Mouse (Mus musculus) hindbrain, embryonic 11.5 days (tissue): ENCODE measurements at regions not wholly inside any gene's neighbourhood (a gene's known extent, or its start where the extent isn't known, plus 50 kb on each side); places are given as distances from the start of the nearest gene placed in this dataset.

ENCODE experiments used
- ATAC-seq: fragments of 200-750 bp; cut with Nextera tagmentation; 2 replicates; pipeline ENCODE4 v1.8.0; 2017; ENCODE audit warnings: mild to moderate bottlenecking, moderate TSS enrichment, moderate library complexity; ENCODE audit not compliant: low FRiP score
- DNase-seq: peaks from one replicate; pipeline ENCODE4 v3.0.0-alpha.2; 2015; ENCODE audit warnings: low spot score
- H3K27ac ChIP-seq: fragments of 300-500 bp; sonication (generic); 2 replicates; pipeline ENCODE4 v1.5.1; 2014; ENCODE audit warnings: mild to moderate bottlenecking, low read depth, low read length
- H3K27me3 ChIP-seq: fragments of 300-500 bp; sonication (generic); 2 replicates; pipeline ENCODE4 v1.6.1; 2014; ENCODE audit warnings: mild to moderate bottlenecking, low read length, moderate library complexity, mixed read lengths; ENCODE audit not compliant: control insufficient read depth, insufficient read depth
- H3K36me3 ChIP-seq: fragments of 300-500 bp; sonication (generic); 2 replicates; pipeline ENCODE4 v1.6.1; 2014; ENCODE audit warnings: mild to moderate bottlenecking, low read length, moderate library complexity, mixed read lengths; ENCODE audit not compliant: control insufficient read depth, insufficient read depth
- H3K4me1 ChIP-seq: fragments of 300-500 bp; sonication (generic); replicated peaks from 2 replicates; pipeline ENCODE4 v1.6.1; 2014; ENCODE audit warnings: low read length, mixed read lengths; ENCODE audit not compliant: control insufficient read depth, insufficient read depth
- H3K4me2 ChIP-seq: fragments of 300-500 bp; sonication (generic); replicated peaks from 2 replicates; pipeline ENCODE4 v1.6.1; 2014; ENCODE audit warnings: mild to moderate bottlenecking, low read depth, low read length
- H3K4me3 ChIP-seq: fragments of 300-500 bp; sonication (generic); 2 replicates; pipeline ENCODE4 v1.5.1; 2014; ENCODE audit warnings: low read depth, low read length
- H3K9ac ChIP-seq: fragments of 300-500 bp; sonication (generic); 2 replicates; pipeline ENCODE4 v1.6.1; 2014; ENCODE audit warnings: low read depth, low read length
- H3K9me3 ChIP-seq: fragments of 300-500 bp; sonication (generic); 2 replicates; pipeline ENCODE4 v1.6.1; 2016; ENCODE audit warnings: low read length; ENCODE audit not compliant: control insufficient read depth
- WGBS: fragments of 180-500 bp; shearing (Covaris S2); extraction: QIAGEN DNeasy Blood & Tissue Kit; methylation state at CpG from one replicate; pipeline ENCODE4 v1.1.7; 2014; 5-methylcytosine and 5-hydroxymethylcytosine counted together

DNA sequence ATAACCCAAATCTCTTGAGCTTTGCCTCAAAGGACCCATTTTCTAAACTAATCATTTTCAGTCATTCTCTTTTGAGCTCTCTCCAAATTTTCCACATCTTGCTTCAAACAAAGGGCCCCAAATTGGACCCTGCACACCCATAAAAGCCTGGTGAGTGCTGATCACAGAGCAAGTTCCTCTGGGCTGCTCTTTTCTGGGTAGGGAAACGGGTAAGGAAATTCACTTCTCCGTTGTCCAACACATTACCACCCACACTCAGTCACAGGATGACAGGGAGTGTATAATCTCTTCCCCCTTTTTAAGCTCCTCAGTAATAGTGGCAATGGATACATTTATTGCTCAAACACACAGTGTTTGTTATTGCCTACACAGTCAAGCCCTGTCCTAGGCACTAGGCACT lies 580.3 kb downstream of the Rwdd3 start:
- Histone ChIP-seq H3K4me1 (no peaks in the 10 kb centered on the region), H3K27me3 (no peaks in the 10 kb centered on the region), H3K36me3 (no peaks in the 10 kb centered on the region), H3K27ac (no peak overlapping the region), H3K9ac (no peak overlapping the region), H3K4me3 (no peak overlapping the region), H3K9me3 (no peaks in the 10 kb centered on the region), H3K4me2 (no peak overlapping the region)
- no peak for ATAC-seq
- WGBS = 66% methylated on average over 2 of the region's 2 CpGs
- no peak for DNase-seq

DNA sequence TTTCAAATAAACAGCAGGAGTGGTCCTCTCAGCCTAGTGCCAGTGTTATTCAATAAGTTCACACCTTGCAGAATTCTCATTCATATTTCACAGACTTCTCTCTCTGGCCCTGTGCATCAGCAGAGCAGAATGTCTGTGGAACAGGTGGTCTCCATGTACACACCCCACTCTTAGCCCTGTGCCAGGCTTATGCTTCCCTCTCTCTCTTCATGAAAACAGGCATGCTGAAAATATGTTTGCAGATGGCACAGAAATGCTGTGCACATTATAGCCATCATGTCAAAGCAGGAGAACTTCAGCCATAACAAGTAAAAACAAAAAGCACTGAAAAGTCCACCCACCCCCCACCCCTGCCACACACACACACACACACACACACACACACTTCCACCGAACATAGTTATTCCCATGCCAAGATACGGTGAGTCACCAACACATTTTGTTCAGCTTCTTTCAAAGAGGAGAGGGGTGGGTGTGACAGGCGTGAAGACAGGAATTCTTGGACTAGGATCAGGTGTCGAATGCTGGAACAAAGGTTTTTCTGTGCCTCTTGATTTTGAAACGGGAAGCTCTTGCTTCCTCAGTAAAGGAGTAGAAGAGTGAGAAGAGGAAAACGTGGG lies 600.6 kb downstream of the Rwdd3 start:
- DNase-seq (no peak), ATAC-seq (no peak)
- H3K4me1 ChIP-seq = no peaks in the 10 kb centered on the region
- H3K9ac ChIP-seq = no peak overlapping the region
- no peaks in the 10 kb centered on the region for H3K36me3 ChIP-seq
- no peak overlapping the region for H3K4me3 ChIP-seq
- no peaks in the 10 kb centered on the region for H3K27me3 ChIP-seq
- H3K27ac ChIP-seq = no peak overlapping the region
- WGBS = 47% methylated on average over 6 of the region's 6 CpGs
- H3K4me2 ChIP-seq = no peak overlapping the region
- no peaks in the 10 kb centered on the region for H3K9me3 ChIP-seq

DNA sequence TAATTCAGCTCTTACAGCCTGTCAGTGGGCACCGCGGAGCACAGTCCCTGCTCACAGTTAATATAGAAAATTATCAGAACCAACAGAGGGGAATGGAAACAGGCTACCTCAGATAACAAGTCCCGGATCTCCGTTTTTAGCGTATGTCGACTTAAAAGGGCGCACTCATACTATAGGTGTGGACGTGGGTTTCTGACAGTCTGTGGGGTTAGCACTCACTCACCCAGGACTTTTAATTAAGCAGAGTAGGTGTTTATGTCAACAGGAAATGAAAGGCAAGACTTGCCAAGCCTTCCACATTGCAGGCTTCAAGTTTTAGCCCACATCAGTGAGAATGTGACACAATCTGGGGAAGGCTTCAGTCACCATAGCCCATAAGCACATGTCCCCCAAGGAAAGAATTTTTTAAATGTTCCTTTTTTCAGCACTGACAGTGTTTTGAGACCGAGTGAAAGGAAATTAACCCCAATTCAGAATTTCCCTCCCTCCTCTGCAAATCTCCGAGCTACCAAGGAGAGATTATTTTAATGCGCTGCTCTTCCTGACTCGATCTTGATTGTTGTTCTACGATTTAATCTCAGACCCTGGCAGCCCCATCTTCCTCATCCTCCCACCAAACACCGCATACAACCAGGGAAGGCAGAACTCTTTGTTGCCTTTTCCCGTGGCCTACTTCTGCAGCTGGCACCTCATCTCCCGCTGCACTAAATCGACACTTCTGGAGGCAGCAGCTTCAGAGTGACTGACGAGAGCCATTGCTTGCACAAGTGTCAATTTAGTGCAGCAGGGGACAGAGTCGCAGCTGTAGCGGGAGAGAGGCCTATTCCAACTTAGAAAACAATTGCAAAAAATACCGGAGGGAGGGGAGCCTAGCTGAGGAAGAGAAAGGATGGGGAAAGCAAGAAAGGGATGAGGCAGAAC lies 629.7 kb downstream of the Rwdd3 start:
- no peak overlapping the region for H3K4me2 ChIP-seq
- no peaks in the 10 kb centered on the region for H3K9me3 ChIP-seq
- H3K27ac ChIP-seq = no peak overlapping the region
- H3K4me3 ChIP-seq = no peak overlapping the region
- no peaks in the 10 kb centered on the region for H3K36me3 ChIP-seq
- H3K27me3 ChIP-seq = no peaks in the 10 kb centered on the region
- H3K9ac ChIP-seq = no peak overlapping the region
- WGBS = 53% methylated on average over 21 of the region's 21 CpGs
- H3K4me1 ChIP-seq = no peaks in the 10 kb centered on the region
- ATAC-seq (peak; percentile 40; the same call in 1 of the 2 replicates), DNase-seq (peak; percentile 15)

DNA sequence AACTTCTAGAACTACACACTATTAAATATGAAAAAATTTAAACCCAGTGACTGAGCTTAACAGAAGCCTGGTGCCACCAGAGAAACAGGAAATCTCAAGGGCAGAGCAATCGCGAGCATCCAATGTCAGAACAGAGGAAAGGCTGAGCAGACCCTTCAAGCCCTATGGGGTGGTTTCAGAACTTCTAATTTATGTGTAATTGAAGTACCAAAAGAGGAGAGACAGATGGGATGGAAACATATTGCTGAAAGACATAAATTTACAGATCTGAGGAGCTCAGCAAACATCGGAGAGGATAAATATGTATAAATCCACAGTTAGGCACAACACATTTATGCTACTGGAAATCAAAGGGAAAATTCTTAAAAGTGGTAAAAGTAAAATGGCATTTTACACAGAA lies 637.6 kb downstream of the Rwdd3 start:
- H3K4me1 ChIP-seq = no peaks in the 10 kb centered on the region
- no peak overlapping the region for H3K4me2 ChIP-seq
- ATAC-seq = no peak
- H3K4me3 ChIP-seq = no peak overlapping the region
- no peak for DNase-seq
- no peaks in the 10 kb centered on the region for H3K27me3 ChIP-seq
- H3K9me3 ChIP-seq = no peaks in the 10 kb centered on the region
- H3K9ac ChIP-seq = no peak overlapping the region
- WGBS = 91% methylated on average over 3 of the region's 3 CpGs
- H3K27ac ChIP-seq = no peak overlapping the region
- H3K36me3 ChIP-seq = no peaks in the 10 kb centered on the region

DNA sequence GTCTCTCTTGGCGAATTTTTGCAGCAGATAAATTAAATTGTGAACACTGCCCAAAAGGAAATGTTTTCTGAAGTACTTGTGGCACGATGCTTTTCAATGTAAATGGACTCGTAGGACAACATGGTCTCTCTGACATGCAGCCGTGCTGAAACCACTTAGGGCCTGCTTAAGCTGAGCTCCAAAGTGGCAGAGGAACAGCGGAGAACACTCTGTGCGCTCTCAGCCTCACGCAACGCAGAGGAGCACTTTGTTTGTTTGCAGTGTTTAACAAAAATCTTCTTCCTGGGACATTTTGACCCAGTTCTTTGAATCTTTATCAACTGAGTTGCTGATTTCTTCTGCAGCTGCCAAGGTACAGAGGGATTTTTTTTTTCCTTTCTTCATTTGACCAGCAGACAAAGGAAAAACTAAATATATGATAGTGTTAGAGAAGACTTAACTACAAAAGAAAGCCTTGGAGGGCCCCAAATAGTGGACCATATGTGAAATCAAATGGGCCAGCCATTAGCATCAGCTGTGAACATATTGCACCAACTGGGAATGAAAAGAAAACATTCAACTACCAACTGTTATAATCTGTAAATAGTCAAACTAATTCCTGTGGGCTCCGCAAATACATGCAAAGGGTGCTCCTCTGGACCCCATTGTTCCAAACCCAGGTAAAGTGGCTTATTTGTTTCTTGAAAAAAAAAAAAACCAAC lies 639.5 kb downstream of the Rwdd3 start:
- Histone ChIP-seq H3K9me3 (no peaks in the 10 kb centered on the region), H3K4me3 (no peak overlapping the region), H3K9ac (no peak overlapping the region), H3K27me3 (no peaks in the 10 kb centered on the region), H3K4me1 (no peaks in the 10 kb centered on the region), H3K27ac (no peak overlapping the region), H3K36me3 (no peaks in the 10 kb centered on the region), H3K4me2 (no peak overlapping the region)
- ATAC-seq (no peak), DNase-seq (no peak)
- WGBS = 76% methylated on average over 9 of the region's 9 CpGs

DNA sequence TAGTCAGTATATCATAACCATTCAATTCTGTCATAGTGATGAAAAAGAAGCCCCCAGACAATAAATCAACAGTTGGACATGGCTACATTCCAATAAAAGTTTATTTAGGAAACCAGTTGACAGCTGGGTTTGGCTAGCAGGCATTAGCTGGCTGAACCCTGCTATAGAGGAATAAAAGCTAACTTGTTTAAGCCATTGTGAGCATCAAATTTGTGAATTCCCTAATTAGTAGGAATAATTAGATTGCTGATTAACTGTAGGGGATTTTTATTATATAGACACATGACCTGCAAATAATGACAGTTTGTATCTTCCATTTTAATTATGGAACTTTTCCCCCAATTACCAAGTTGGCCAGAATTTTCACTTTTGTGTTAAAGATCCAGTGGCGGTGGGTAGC lies 659.8 kb downstream of the Rwdd3 start:
- no peak overlapping the region for H3K4me2 ChIP-seq
- DNase-seq (no peak), ATAC-seq (no peak)
- no peaks in the 10 kb centered on the region for H3K27me3 ChIP-seq
- H3K36me3 ChIP-seq = no peaks in the 10 kb centered on the region
- no peak overlapping the region for H3K4me3 ChIP-seq
- H3K9ac ChIP-seq = no peak overlapping the region
- no peak overlapping the region for H3K27ac ChIP-seq
- H3K4me1 ChIP-seq = no peaks in the 10 kb centered on the region
- WGBS = 96% methylated on average over 1 of the region's 1 CpGs
- H3K9me3 ChIP-seq = no peaks in the 10 kb centered on the region

DNA sequence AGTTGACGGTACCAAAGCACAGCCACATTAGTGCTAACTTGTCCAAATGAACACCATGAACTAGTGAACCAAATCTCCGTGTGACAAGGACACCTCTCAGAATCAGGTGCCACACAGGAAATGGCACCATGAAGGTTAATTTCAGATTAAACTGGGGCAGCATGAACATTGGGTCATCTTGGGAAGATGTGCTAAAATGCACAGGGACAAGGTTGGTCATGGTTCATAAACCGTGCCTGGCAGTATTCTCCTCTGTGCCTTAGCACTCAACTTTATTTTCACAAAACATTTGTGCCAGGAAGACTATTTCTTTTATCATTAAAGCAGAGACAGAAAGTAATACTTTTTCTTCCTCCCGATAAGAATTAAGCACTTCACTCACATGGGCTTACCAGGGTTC lies 672.6 kb downstream of the Rwdd3 start:
- Histone ChIP-seq H3K27me3 (no peaks in the 10 kb centered on the region), H3K27ac (no peak overlapping the region), H3K9ac (no peak overlapping the region), H3K4me1 (no peaks in the 10 kb centered on the region), H3K4me3 (no peak overlapping the region), H3K4me2 (no peak overlapping the region), H3K9me3 (no peaks in the 10 kb centered on the region), H3K36me3 (no peaks in the 10 kb centered on the region)
- 86% methylated on average over 4 of the region's 4 CpGs for WGBS
- DNase-seq (no peak), ATAC-seq (no peak)

DNA sequence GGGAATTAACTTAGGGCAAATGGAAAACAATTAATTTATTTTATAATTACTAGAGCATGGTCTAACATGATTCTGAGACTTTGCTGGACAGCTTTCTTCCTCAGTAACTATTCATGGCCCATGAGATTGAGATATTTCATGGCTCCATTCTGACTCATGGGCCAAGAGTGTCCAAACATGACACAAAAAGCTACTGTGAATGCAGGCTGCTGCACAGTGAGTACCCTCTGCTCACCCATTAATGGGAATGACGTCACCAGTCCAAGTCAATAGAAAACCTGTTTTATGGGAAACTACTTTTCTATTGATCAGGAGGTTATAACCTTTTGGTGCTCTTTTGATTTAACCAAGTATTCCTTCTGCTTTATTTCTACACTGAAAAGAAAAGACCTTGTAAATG lies 693.6 kb downstream of the Rwdd3 start:
- Histone ChIP-seq H3K4me3 (no peak overlapping the region), H3K36me3 (no peaks in the 10 kb centered on the region), H3K27ac (no peak overlapping the region), H3K4me1 (no peaks in the 10 kb centered on the region), H3K9me3 (no peaks in the 10 kb centered on the region), H3K27me3 (no peaks in the 10 kb centered on the region), H3K9ac (no peak overlapping the region), H3K4me2 (no peak overlapping the region)
- 55% methylated on average over 1 of the region's 1 CpGs for WGBS
- DNase-seq (no peak), ATAC-seq (no peak)
